Mouse (Mus musculus) lung, embryonic 15.5 days (tissue): ENCODE measurements around the gene Bcl9l. TPM values are rescaled to one million over a fixed set of nuclear protein-coding genes. Genes with fewer than 3 reads are reported as not detected.

Experiments
- ATAC-seq: fragments of 200-750 bp; cut with Nextera tagmentation; 2 replicates; pipeline ENCODE4 v1.8.0; 2017; ENCODE audit warnings: moderate number of reproducible peaks, borderline replicate concordance; ENCODE audit not compliant: low FRiP score, low TSS enrichment; ENCODE audit errors: extremely low read depth
- H3K27ac ChIP-seq: fragments of 300-500 bp; sonication (generic); 2 replicates; pipeline ENCODE4 v1.5.1; 2015; ENCODE audit warnings: moderate library complexity, mild to moderate bottlenecking, inconsistent platforms
- H3K27me3 ChIP-seq: fragments of 300-500 bp; sonication (generic); 2 replicates; pipeline ENCODE4 v1.6.1; 2015; ENCODE audit warnings: inconsistent platforms
- H3K36me3 ChIP-seq: fragments of 300-500 bp; sonication (generic); 2 replicates; pipeline ENCODE4 v1.6.1; 2015; ENCODE audit warnings: inconsistent platforms
- H3K4me1 ChIP-seq: fragments of 300-500 bp; sonication (generic); 2 replicates; pipeline ENCODE4 v1.6.1; 2015; ENCODE audit warnings: inconsistent platforms
- H3K4me2 ChIP-seq: fragments of 300-500 bp; sonication (generic); 2 replicates; pipeline ENCODE4 v1.6.1; 2015; ENCODE audit warnings: inconsistent platforms, mild to moderate bottlenecking, moderate library complexity
- H3K4me3 ChIP-seq: fragments of 300-500 bp; sonication (generic); 2 replicates; pipeline ENCODE4 v1.5.1; 2015; ENCODE audit warnings: mild to moderate bottlenecking, inconsistent platforms
- H3K9ac ChIP-seq: fragments of 300-500 bp; sonication (generic); 2 replicates; pipeline ENCODE4 v1.6.1; 2015; ENCODE audit warnings: inconsistent platforms
- H3K9me3 ChIP-seq: fragments of 300-500 bp; sonication (generic); 2 replicates; pipeline ENCODE4 v1.6.1; 2016; ENCODE audit warnings: inconsistent platforms
- WGBS: fragments of 180-500 bp; shearing (Covaris S2); methylation state at CpG from one replicate; pipeline ENCODE4 v1.1.7; 2015; 5-methylcytosine and 5-hydroxymethylcytosine counted together
- polyA plus RNA-seq: library from polyadenylated mRNA; unstranded; fragments of >200 nt; fragmentation: Nextera tagmentation; extraction: Ambion mirVana; gene quantifications from 2 replicates; pipeline ENCODE4 v1.2.1, GENCODE M21; 2015

Bcl9l gene
- polyA plus RNA-seq, 1 experiment from 2014 or later, result 17.3 TPM

DNA sequence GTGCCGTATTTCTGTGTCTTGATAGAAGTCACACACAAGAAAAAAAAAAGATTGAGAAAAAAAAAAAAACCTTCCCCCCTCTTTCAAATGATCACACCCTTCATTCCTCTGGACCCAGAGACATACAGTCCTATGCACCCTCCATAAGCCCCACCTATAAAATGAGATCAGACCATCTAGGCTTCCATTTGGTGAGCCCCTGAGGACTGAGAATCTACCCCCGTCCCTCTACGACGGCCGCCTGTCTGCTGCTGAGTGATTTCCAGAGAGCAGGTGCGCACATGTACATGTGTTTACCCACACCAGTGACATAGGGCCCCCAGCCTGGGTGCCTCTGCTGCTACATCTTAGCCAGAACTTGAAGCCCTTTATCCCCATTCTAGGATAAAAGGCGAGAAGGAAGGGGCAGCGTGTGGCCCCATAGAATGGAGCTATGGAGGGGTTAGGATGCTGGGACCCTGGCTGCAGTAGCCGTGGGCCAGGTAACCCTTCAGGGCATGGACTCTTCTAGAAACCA lies 27.8 kb downstream of the Bcl9l start:
- Histone ChIP-seq H3K27me3 (no peaks in the 10 kb centered on the region), H3K36me3 (peaks cover 41% of the 10 kb centered on the region), H3K4me3 (no peak overlapping the region), H3K27ac (peak overlapping the region; percentile 67), H3K9ac (no peak overlapping the region), H3K9me3 (no peaks in the 10 kb centered on the region), H3K4me2 (peak overlapping the region; percentile 58; the same call in 1 of the 2 replicates), H3K4me1 (peaks cover 50% of the 10 kb centered on the region)
- WGBS, result 35% methylated on average over 9 of the region's 9 CpGs
- no peak for ATAC-seq

- Histone ChIP-seq H3K4me1 (peaks cover 47% of the 10 kb centered on the region), H3K27ac (peak overlapping the region; percentile 67), H3K27me3 (no peaks in the 10 kb centered on the region), H3K9me3 (no peaks in the 10 kb centered on the region), H3K36me3 (peaks cover 34% of the 10 kb centered on the region), H3K4me2 (no peak overlapping the region; the same call in 1 of the 2 replicates), H3K9ac (peak overlapping the region; percentile 2; the same call in 1 of the 2 replicates), H3K4me3 (no peak overlapping the region)
- peak; percentile 52 for ATAC-seq
- 50% methylated on average over 5 of the region's 5 CpGs for WGBS
Measured at GRCm38 (mm10) chr9:44510872-44511601, 28.4 kb downstream of the Bcl9l start.

GRCm38 (mm10) chr9:44511935-44512716 lies 29.5 kb downstream of the Bcl9l start:
- ATAC-seq, result no peak
- Histone ChIP-seq H3K9me3 (no peaks in the 10 kb centered on the region), H3K36me3 (peaks cover 23% of the 10 kb centered on the region), H3K4me2 (no peak overlapping the region), H3K27ac (0 out of 2 replicates have a peak overlapping the region, but pooled peaks have one; percentile 16), H3K4me3 (no peak overlapping the region), H3K9ac (no peak overlapping the region), H3K27me3 (no peaks in the 10 kb centered on the region), H3K4me1 (peaks cover 46% of the 10 kb centered on the region)
- 68% methylated on average over 9 of the region's 9 CpGs for WGBS

DNA sequence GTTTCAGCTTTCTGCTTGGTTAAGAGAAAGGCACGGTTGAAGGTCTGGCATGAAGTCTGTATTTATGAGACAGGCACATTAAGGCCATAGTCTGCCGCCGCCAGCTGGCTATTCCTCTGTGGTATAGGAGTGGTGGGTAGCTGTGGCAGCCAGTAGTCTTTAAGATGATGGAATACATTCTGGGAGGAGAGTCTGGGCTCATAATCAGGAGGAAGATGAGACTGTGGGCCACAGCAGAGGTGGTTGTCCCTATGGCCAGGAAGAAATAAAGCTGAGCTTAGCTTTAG lies 30.0 kb downstream of the Bcl9l start:
- H3K4me3 ChIP-seq, result no peak overlapping the region
- peaks cover 46% of the 10 kb centered on the region for H3K4me1 ChIP-seq
- no peak for ATAC-seq
- H3K27ac ChIP-seq, result no peak overlapping the region
- WGBS, result 83% methylated on average over 3 of the region's 3 CpGs
- H3K4me2 ChIP-seq, result no peak overlapping the region
- no peaks in the 10 kb centered on the region for H3K9me3 ChIP-seq
- H3K9ac ChIP-seq, result no peak overlapping the region
- peaks cover 18% of the 10 kb centered on the region for H3K36me3 ChIP-seq
- no peaks in the 10 kb centered on the region for H3K27me3 ChIP-seq

GRCm38 (mm10) chr9:44513121-44513520 lies 30.5 kb downstream of the Bcl9l start:
- Histone ChIP-seq H3K36me3 (peaks cover 14% of the 10 kb centered on the region; the same call in 1 of the 2 replicates), H3K27ac (no peak overlapping the region), H3K9me3 (no peaks in the 10 kb centered on the region), H3K27me3 (no peaks in the 10 kb centered on the region), H3K4me3 (no peak overlapping the region), H3K4me1 (peaks cover 46% of the 10 kb centered on the region), H3K9ac (no peak overlapping the region), H3K4me2 (no peak overlapping the region)
- no peak for ATAC-seq
- WGBS, result 76% methylated on average over 11 of the region's 11 CpGs

DNA sequence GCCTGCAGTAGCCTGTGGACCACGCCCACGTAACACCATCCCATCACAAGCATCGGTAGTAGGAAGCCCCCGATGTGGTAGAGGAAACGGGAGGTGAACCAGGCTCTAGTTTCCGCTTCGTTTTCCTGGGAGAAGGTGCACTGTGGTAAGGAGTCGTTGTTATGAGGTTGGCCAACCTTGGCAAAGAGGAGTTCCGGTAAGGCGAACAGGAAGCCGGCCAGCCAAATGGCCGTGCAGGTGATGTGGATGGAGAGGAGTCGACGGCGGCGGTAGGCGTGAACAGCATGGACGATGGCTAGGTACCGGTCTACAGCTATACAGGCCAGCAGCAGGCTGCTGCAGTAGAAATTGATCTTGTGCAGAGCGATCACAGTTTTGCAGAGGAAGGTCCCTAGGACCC lies 31.0 kb downstream of the Bcl9l start:
- 72% methylated on average over 20 of the region's 20 CpGs for whole genome bisulfite sequencing
- no peak overlapping the region for H3K27ac ChIP-seq
- no peaks in the 10 kb centered on the region for H3K9me3 ChIP-seq
- H3K27me3 ChIP-seq, result no peaks in the 10 kb centered on the region
- no peak overlapping the region for H3K9ac ChIP-seq
- H3K4me1 ChIP-seq, result peaks cover 44% of the 10 kb centered on the region
- H3K4me2 ChIP-seq, result no peak overlapping the region
- ATAC-seq, result no peak
- H3K36me3 ChIP-seq, result peaks cover 9% of the 10 kb centered on the region; the same call in 1 of the 2 replicates
- H3K4me3 ChIP-seq, result no peak overlapping the region

- ATAC-seq, result no peak
- no peak overlapping the region for H3K4me2 ChIP-seq
- H3K27ac ChIP-seq, result no peak overlapping the region
- no peaks in the 10 kb centered on the region for H3K9me3 ChIP-seq
- no peak overlapping the region for H3K4me3 ChIP-seq
- no peaks in the 10 kb centered on the region for H3K27me3 ChIP-seq
- H3K4me1 ChIP-seq, result peaks cover 38% of the 10 kb centered on the region
- no peak overlapping the region for H3K9ac ChIP-seq
- 89% methylated on average over 5 of the region's 5 CpGs for WGBS
- H3K36me3 ChIP-seq, result peaks cover 3% of the 10 kb centered on the region; the same call in 1 of the 2 replicates
Measured at GRCm38 (mm10) chr9:44514147-44514546, 31.5 kb downstream of the Bcl9l start.

DNA sequence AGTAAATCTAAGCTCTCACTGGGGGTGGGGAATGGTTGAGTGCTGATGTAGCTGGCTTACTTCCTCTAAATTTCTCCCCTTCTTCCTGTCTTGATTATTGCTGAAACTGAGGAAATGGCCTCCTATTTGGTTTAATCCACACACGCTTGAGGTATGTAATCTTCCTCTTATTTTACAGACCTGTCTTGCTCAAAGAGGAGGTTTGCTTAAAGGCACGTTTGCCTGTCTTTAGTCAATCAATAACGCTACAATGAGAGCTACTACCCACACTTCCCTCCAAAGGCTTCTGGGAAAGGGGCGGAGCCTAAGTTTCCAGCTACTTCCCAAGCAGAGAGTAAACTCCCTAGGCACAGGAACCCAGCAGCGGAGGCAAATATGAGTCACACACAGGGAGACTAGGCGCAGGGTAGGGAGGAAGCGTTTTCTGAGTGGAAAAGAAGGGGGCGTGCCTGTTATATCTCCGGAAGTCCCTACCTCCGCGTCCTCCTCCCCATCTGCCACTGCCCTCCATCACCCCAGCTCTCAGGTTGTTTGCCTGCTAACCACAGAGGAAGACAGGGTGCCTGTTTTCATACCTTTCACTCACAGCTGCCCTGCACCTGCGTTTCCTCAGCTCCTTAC lies 32.6 kb downstream of the Bcl9l start:
- ATAC-seq, result peak; percentile 57; the same call in 1 of the 2 replicates
- peak overlapping the region; percentile 57; the same call in 1 of the 2 replicates for H3K27ac ChIP-seq
- H3K4me1 ChIP-seq, result peaks cover 27% of the 10 kb centered on the region
- WGBS, result 30% methylated on average over 12 of the region's 12 CpGs
- no peaks in the 10 kb centered on the region for H3K9me3 ChIP-seq
- no peak overlapping the region for H3K9ac ChIP-seq
- H3K27me3 ChIP-seq, result no peaks in the 10 kb centered on the region
- no peaks in the 10 kb centered on the region for H3K36me3 ChIP-seq
- peak overlapping the region; percentile 38 for H3K4me2 ChIP-seq
- H3K4me3 ChIP-seq, result no peak overlapping the region; the same call in 1 of the 2 replicates

DNA sequence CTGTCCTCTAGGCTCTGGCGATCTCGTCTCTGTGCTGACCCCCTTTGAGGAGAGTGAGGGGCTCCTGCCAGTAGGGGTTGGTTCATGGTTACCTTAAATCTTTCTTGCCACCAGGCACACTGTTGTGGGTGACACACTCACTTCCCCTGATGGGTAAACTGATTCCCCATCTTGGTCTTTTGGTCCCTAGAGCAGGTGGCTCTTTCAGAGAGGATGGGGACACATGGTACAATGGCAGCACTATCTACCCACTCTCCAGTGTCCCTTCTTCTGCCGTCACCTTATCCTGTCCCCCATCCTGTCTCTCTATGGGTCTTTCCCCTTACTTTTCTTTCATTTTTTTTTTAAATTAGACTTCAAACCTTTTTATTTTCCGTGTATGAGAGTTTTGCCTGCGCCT lies 33.3 kb downstream of the Bcl9l start:
- Histone ChIP-seq H3K4me1 (peaks cover 21% of the 10 kb centered on the region), H3K27ac (0 out of 2 replicates have a peak overlapping the region, but pooled peaks have one; percentile 57), H3K4me3 (no peak overlapping the region), H3K4me2 (no peak overlapping the region), H3K27me3 (no peaks in the 10 kb centered on the region), H3K9me3 (no peaks in the 10 kb centered on the region), H3K9ac (no peak overlapping the region), H3K36me3 (no peaks in the 10 kb centered on the region)
- 77% methylated on average over 5 of the region's 5 CpGs for WGBS
- ATAC-seq, result no peak

GRCm38 (mm10) chr9:44517368-44517767 lies 34.7 kb downstream of the Bcl9l start:
- 51% methylated on average over 4 of the region's 4 CpGs for WGBS

GRCm38 (mm10) chr9:44518068-44518467 lies 35.4 kb downstream of the Bcl9l start:
- no peak overlapping the region for H3K9ac ChIP-seq
- H3K27ac ChIP-seq, result no peak overlapping the region
- no peaks in the 10 kb centered on the region for H3K9me3 ChIP-seq
- 42% methylated on average over 7 of the region's 7 CpGs for WGBS
- no peak for ATAC-seq
- H3K27me3 ChIP-seq, result no peaks in the 10 kb centered on the region
- H3K4me1 ChIP-seq, result peaks cover 9% of the 10 kb centered on the region; the same call in 1 of the 2 replicates
- H3K4me2 ChIP-seq, result no peak overlapping the region
- no peak overlapping the region for H3K4me3 ChIP-seq
- no peaks in the 10 kb centered on the region for H3K36me3 ChIP-seq

More at GRCm38 (mm10) chr9:44517368-44517767, 34.7 kb downstream of the Bcl9l start:
- no peak overlapping the region for H3K4me3 ChIP-seq
- H3K4me2 ChIP-seq, result no peak overlapping the region
- no peaks in the 10 kb centered on the region for H3K9me3 ChIP-seq
- H3K27ac ChIP-seq, result no peak overlapping the region
- peaks cover 9% of the 10 kb centered on the region; the same call in 1 of the 2 replicates for H3K4me1 ChIP-seq
- H3K9ac ChIP-seq, result no peak overlapping the region
- H3K36me3 ChIP-seq, result no peaks in the 10 kb centered on the region
- ATAC-seq, result no peak
- H3K27me3 ChIP-seq, result no peaks in the 10 kb centered on the region
